Mouse (Mus musculus) liver, adult 2 months (tissue): Measurements from ENCODE around the gene Osbp2.

Source experiments
- CTCF ChIP-seq: fragments of 200-500 bp; IDR thresholded peaks from 2 replicates; pipeline ENCODE4 v1.5.1; 2011; ENCODE audit warnings: low read depth, low read length, control low read depth
- POLR2A ChIP-seq: fragments of 200-500 bp; IDR thresholded peaks from 2 replicates; pipeline ENCODE4 v1.6.1; 2011; ENCODE audit warnings: low read length, control low read depth; ENCODE audit not compliant: insufficient read depth; ENCODE audit errors: extremely low read depth

GRCm38 (mm10) chr11:3832193-3832901 is 31.4 kb downstream of the Osbp2 start:
- no peak for TF ChIP-seq POLR2A
- TF ChIP-seq CTCF, result no peak
